18 mouse cellular contexts compared by ENCODE assay signal in the genomic region with DNA sequence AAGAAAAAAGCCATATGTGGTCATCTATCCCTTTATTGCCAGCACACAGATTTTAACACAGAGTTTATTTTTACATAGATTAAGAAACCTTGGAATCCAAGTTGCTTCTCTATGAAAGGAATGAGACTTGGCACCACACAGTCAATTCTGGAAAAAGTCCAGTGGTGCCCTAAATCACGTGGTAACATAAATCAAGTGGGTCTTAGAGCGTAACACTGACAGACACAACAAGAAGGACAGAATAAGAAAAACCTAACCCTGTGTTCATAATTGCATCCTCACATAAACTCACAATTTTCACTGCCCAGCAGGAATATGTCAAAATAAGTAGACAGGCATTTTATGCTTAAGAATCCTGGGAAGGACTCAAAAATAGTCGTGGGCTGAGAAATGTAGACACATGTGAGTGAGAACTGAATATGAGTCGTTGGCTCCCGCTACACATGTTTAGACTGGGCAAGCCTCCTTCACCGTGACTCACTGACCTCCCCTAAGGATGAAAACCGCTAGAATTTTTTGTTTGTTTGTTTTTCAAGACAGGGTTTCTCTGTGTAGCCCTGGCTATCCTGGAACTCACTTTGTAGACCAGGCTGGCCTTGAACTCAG. TPM values are rescaled to one million over a fixed set of nuclear protein-coding genes. Genes with fewer than 3 reads are reported as not detected.
DNase-seq lines count a peak whose midpoint lies in the region; ATAC-seq and TF ChIP-seq lines count a peak whose summit lies in the region.
"Had no signal": no experiment of that assay in that cellular context is flagged by ENCODE, and none has a peak within 500 bp of the region (broad histone marks: within the 10 kb centered on the region; RNA-seq: fewer than 3 reads in every experiment).

No protein-coding gene starts in this region.

- TF ChIP-seq CTCF in Patski (IDR thresholded peaks at IDR 0.05) = no peak
- no peak for TF ChIP-seq CTCF in kidney, postnatal 0 days (IDR thresholded peaks at IDR 0.05; ENCODE audit: low read depth)

- H3K4me1 ChIP-seq in heart, embryonic 11.5 days (ENCODE audit: control insufficient read depth, insufficient read depth, low read length) = no peaks in the 10 kb centered on the region
- no peaks in the 10 kb centered on the region for H3K4me1 ChIP-seq in kidney, postnatal 0 days (replicated peaks; ENCODE audit: insufficient read depth, low read length)
- no peaks in the 10 kb centered on the region for H3K4me1 ChIP-seq in liver, embryonic 12.5 days
- H3K4me1 ChIP-seq: heart, embryonic 13.5 days; hindbrain, embryonic 12.5 days; megakaryocyte, embryonic 14.5 days had no signal

- WGBS in heart, embryonic 11.5 days (ENCODE audit: insufficient replicate concordance) = 76% methylated on average over 7 of the region's 7 CpGs
- 47% methylated on average over 7 of the region's 7 CpGs for WGBS in kidney, postnatal 0 days
- WGBS in liver, embryonic 12.5 days (ENCODE audit: insufficient replicate concordance) = 61% methylated on average over 7 of the region's 7 CpGs

- no peaks in the 10 kb centered on the region for H3K9me3 ChIP-seq in heart, embryonic 11.5 days (replicated peaks; ENCODE audit: control insufficient read depth, low read length)
- H3K9me3 ChIP-seq in kidney, postnatal 0 days (replicated peaks; ENCODE audit: low read length) = no peaks in the 10 kb centered on the region
- H3K9me3 ChIP-seq in liver, embryonic 12.5 days (replicated peaks) = no peaks in the 10 kb centered on the region
- H3K9me3 ChIP-seq: heart, embryonic 13.5 days; hindbrain, embryonic 12.5 days had no signal

- intact Hi-C loops in heart, postnatal 10 days (cut with DNase I) = loop anchor here (10.0 kb wide), 1 partner anchor 135 kb away; no protein-coding TSS in a partner anchor

- no peaks in the 10 kb centered on the region for H3K27me3 ChIP-seq in heart, embryonic 11.5 days (ENCODE audit: control insufficient read depth, insufficient read depth, low read length)
- no peaks in the 10 kb centered on the region for H3K27me3 ChIP-seq in Patski
- H3K27me3 ChIP-seq in kidney, postnatal 0 days (ENCODE audit: insufficient read depth, low read length) = no peaks in the 10 kb centered on the region
- no peaks in the 10 kb centered on the region for H3K27me3 ChIP-seq in liver, embryonic 12.5 days (replicated peaks)
- H3K27me3 ChIP-seq: heart, embryonic 13.5 days; hindbrain, embryonic 12.5 days; megakaryocyte, embryonic 14.5 days had no signal

- DNase-seq in heart, postnatal 10 days = peak; percentile 1 to 7
- DNase-seq in 3134 (ENCODE audit: extremely low read depth, insufficient read length, low spot score) (peak; percentile 26), Patski (ENCODE audit: low read depth, low spot score) (peak; percentile 78)
- DNase-seq in kidney, postnatal 0 days (ENCODE audit: low spot score) = peak; percentile 37
- DNase-seq in B cell, adult 2 months = no peak
- no peak for DNase-seq in cerebellum, postnatal 4 days (ENCODE audit: low spot score in 2 of 2)
- DNase-seq: cerebellum, adult 18-20 months; gastrocnemius, postnatal 14 days; right cerebral cortex, postnatal 14 days; thymus, postnatal 25 days had no signal

- POLR2A ChIA-PET in Patski (lab: Charles Lee) = no interaction called here

- no peak overlapping the region for H3K27ac ChIP-seq in heart, embryonic 11.5 days (ENCODE audit: low read depth, low read length)
- no peak overlapping the region for H3K27ac ChIP-seq in kidney, postnatal 0 days
- no peak overlapping the region for H3K27ac ChIP-seq in liver, embryonic 12.5 days
- H3K27ac ChIP-seq: heart, embryonic 13.5 days; hindbrain, embryonic 12.5 days had no signal

- in situ Hi-C loops in Patski (cut with MboI; ENCODE audit: low pct_unique_long_range_greater_than_20kb) = no loop called here

- no peaks in the 10 kb centered on the region for H3K36me3 ChIP-seq in heart, embryonic 11.5 days (ENCODE audit: control insufficient read depth, insufficient read depth, low read length)
- H3K36me3 ChIP-seq in kidney, postnatal 0 days (ENCODE audit: insufficient read depth, low read length) = no peaks in the 10 kb centered on the region
- H3K36me3 ChIP-seq in liver, embryonic 12.5 days = no peaks in the 10 kb centered on the region
- H3K36me3 ChIP-seq: heart, embryonic 13.5 days; hindbrain, embryonic 12.5 days had no signal

- no peak overlapping the region for H3K4me3 ChIP-seq in heart, embryonic 11.5 days (ENCODE audit: low read depth, low read length)
- H3K4me3 ChIP-seq in kidney, postnatal 0 days (replicated peaks; ENCODE audit: low read depth, low read length) = no peak overlapping the region
- no peak overlapping the region for H3K4me3 ChIP-seq in liver, embryonic 12.5 days
- H3K4me3 ChIP-seq: erythroblast, embryonic 14.5 days; heart, embryonic 13.5 days; hindbrain, embryonic 12.5 days; megakaryocyte, embryonic 14.5 days had no signal

- no peak overlapping the region for H3K4me2 ChIP-seq in heart, embryonic 11.5 days
- no peak overlapping the region for H3K4me2 ChIP-seq in kidney, postnatal 0 days (ENCODE audit: low read length)
- no peak overlapping the region for H3K4me2 ChIP-seq in liver, embryonic 12.5 days
- H3K4me2 ChIP-seq: heart, embryonic 13.5 days; hindbrain, embryonic 12.5 days; liver, embryonic 11.5 days had no signal

- no peak for ATAC-seq in heart, embryonic 11.5 days (replicated peaks; ENCODE audit: insufficient number of reproducible peaks, low FRiP score, low TSS enrichment)
- ATAC-seq in Patski = peak; percentile 87
- ATAC-seq in kidney, postnatal 0 days (replicated peaks; ENCODE audit: low FRiP score, low read depth) = no peak
- ATAC-seq in liver, embryonic 12.5 days = no peak
- ATAC-seq: intestine, postnatal 0 days had no signal

- CTCF ChIA-PET in Patski (lab: Charles Lee) = no interaction called here

- no peak overlapping the region for H3K9ac ChIP-seq in heart, embryonic 11.5 days (ENCODE audit: low read depth, low read length)
- H3K9ac ChIP-seq in kidney, postnatal 0 days (ENCODE audit: low read depth, low read length) = no peak overlapping the region
- no peak overlapping the region for H3K9ac ChIP-seq in liver, embryonic 12.5 days
- H3K9ac ChIP-seq: heart, embryonic 13.5 days; hindbrain, embryonic 12.5 days had no signal

RNA-seq across cellular contexts. Expression of a gene that starts 32.4 kb away (rescaled TPM):
- under 1 TPM; 0.17 to 0.31 TPM for total RNA-seq in heart, postnatal 10 days (2021)
- polyA plus RNA-seq in heart, embryonic 11.5 days (2014; fragmentation: Nextera tagmentation; extraction: Ambion mirVana) = 0.09 TPM in 1 of 2 replicates, not detected in the other
- polyA plus RNA-seq in Patski (2021) = not detected
- polyA plus RNA-seq in kidney, postnatal 0 days (2015; fragmentation: Nextera tagmentation; extraction: Ambion mirVana) = 2.3 and 2.6 TPM in 2 replicates
- polyA plus RNA-seq in liver, embryonic 12.5 days (2016; fragmentation: Nextera tagmentation; extraction: Ambion mirVana) = 0.73 and 0.89 TPM in 2 replicates
- total RNA-seq: gastrocnemius, postnatal 14 days had no signal

Comparison
In these comparisons a context has a peak if more than half of its experiments do, and no peak if none do; other contexts are left out.
1. DNase-seq: peak in heart, postnatal 10 days (2 of 2), 3134 (single experiment), Patski (single experiment) and kidney, postnatal 0 days (single experiment); none in B cell, adult 2 months (0 of 2) and cerebellum, postnatal 4 days (0 of 2).